In genomic region chr1:27608606-27609005, GRCm38 (mm10) we compare ENCODE assay signal across 21 mouse cellular contexts.
DNase-seq lines count a peak whose midpoint lies in the region; ATAC-seq lines count a peak whose summit lies in the region.
"Had no signal": no experiment of that assay in that cellular context is flagged by ENCODE, and none has a peak within 500 bp of the region (broad histone marks: within the 10 kb centered on the region; RNA-seq: fewer than 3 reads in every experiment).

No protein-coding gene starts in this region.

- H3K4me1 ChIP-seq in midbrain, embryonic 11.5 days (ENCODE audit: control insufficient read depth, insufficient read depth, low read length) = no peaks in the 10 kb centered on the region
- H3K4me1 ChIP-seq: embryonic facial prominence, embryonic 12.5 days; hindbrain, embryonic 13.5 days; intestine, embryonic 15.5 days; liver, embryonic 12.5 days had no signal

- no peaks in the 10 kb centered on the region for H3K27me3 ChIP-seq in midbrain, embryonic 11.5 days (ENCODE audit: control insufficient read depth, insufficient read depth, low read length)
- H3K27me3 ChIP-seq: embryonic facial prominence, embryonic 12.5 days; hindbrain, embryonic 13.5 days; intestine, embryonic 15.5 days; liver, embryonic 12.5 days had no signal

- no peak overlapping the region for H3K9ac ChIP-seq in midbrain, embryonic 11.5 days (ENCODE audit: low read length)
- H3K9ac ChIP-seq: embryonic facial prominence, embryonic 12.5 days; hindbrain, embryonic 13.5 days; intestine, embryonic 15.5 days; liver, embryonic 12.5 days; lung, embryonic 14.5 days had no signal

- H3K9me3 ChIP-seq in midbrain, embryonic 11.5 days (ENCODE audit: control insufficient read depth, low read length) = no peaks in the 10 kb centered on the region
- H3K9me3 ChIP-seq: embryonic facial prominence, embryonic 12.5 days; hindbrain, embryonic 13.5 days; intestine, embryonic 15.5 days; liver, embryonic 12.5 days had no signal

- H3K4me2 ChIP-seq in midbrain, embryonic 11.5 days = no peak overlapping the region
- H3K4me2 ChIP-seq: embryonic facial prominence, embryonic 12.5 days; hindbrain, embryonic 13.5 days; intestine, embryonic 15.5 days; liver, embryonic 12.5 days; lung, embryonic 14.5 days had no signal

- H3K4me3 ChIP-seq in midbrain, embryonic 11.5 days (ENCODE audit: low read depth, low read length) = no peak overlapping the region
- H3K4me3 ChIP-seq: embryonic facial prominence, embryonic 12.5 days; hindbrain, embryonic 13.5 days; intestine, embryonic 15.5 days; liver, embryonic 12.5 days had no signal

- 91% methylated on average over 8 of the region's 8 CpGs for WGBS in midbrain, embryonic 11.5 days

- no peak overlapping the region for H3K27ac ChIP-seq in midbrain, embryonic 11.5 days (ENCODE audit: low read depth, low read length)
- H3K27ac ChIP-seq: embryonic facial prominence, embryonic 12.5 days; hindbrain, embryonic 13.5 days; intestine, embryonic 15.5 days; liver, embryonic 12.5 days; macrophage; stomach, postnatal 0 days had no signal

- DNase-seq in layer of hippocampus, adult 11-12 months (ENCODE audit: low spot score) = peak; percentile 32
- DNase-seq in layer of hippocampus, postnatal 25 days (ENCODE audit: extremely low spot score in 1 of 2, low spot score in 1 of 2) = no peak
- peak; percentile 6 to 43 for DNase-seq in left cerebral cortex, adult 18-20 months (ENCODE audit: low spot score in 2 of 2)
- peak; percentile 49 to 63 for DNase-seq in right cerebral cortex, adult 2 months (ENCODE audit: low spot score in 2 of 2)
- DNase-seq in midbrain, embryonic 11.5 days (ENCODE audit: low spot score, missing footprints) = no peak
- no peak for DNase-seq in adrenal gland, adult 8-10 months
- DNase-seq in heart, postnatal 10 days = no peak
- no peak for DNase-seq in cerebellum, postnatal 25 days
- DNase-seq: adrenal gland, adult 2 months; cerebellum, adult 2 months; gastrocnemius, postnatal 36 days; kidney, postnatal 10 days; lung, embryonic 14.5 days; midbrain, embryonic 14.5 days; thymus, postnatal 25 days had no signal

- ATAC-seq in midbrain, embryonic 11.5 days (ENCODE audit: low FRiP score) = no peak
- ATAC-seq: intestine, embryonic 15.5 days; liver, embryonic 12.5 days had no signal

- intact Hi-C loops in heart, postnatal 10 days (cut with DNase I) = no loop called here

- H3K36me3 ChIP-seq in midbrain, embryonic 11.5 days (ENCODE audit: control insufficient read depth, insufficient read depth, low read length) = no peaks in the 10 kb centered on the region
- H3K36me3 ChIP-seq: embryonic facial prominence, embryonic 12.5 days; hindbrain, embryonic 13.5 days; intestine, embryonic 15.5 days; liver, embryonic 12.5 days had no signal

Comparison
In these comparisons a context has a peak if more than half of its experiments do, and no peak if none do; other contexts are left out.
1. DNase-seq: peak in layer of hippocampus, adult 11-12 months (single experiment), left cerebral cortex, adult 18-20 months (2 of 2) and right cerebral cortex, adult 2 months (2 of 2); none in layer of hippocampus, postnatal 25 days (0 of 2), midbrain, embryonic 11.5 days (single experiment), adrenal gland, adult 8-10 months (single experiment), heart, postnatal 10 days (0 of 2) and cerebellum, postnatal 25 days (0 of 2).